Mouse (Mus musculus) lung, postnatal 25 days (tissue): ENCODE measurements around the gene A830018L16Rik.
A peak's percentile ranks its signal among the peaks of the same experiment; 100 is the strongest.
"Not testable (repeated sequence)": the region's sequence is repeated elsewhere in the genome, so short reads cannot be mapped to it uniquely, and the experiment has no call there.

Experiments used
- DNase-seq: peaks from one replicate; pipeline ENCODE4 v3.0.0; 2022; ENCODE audit warnings: low spot score

The A830018L16Rik gene

DNA sequence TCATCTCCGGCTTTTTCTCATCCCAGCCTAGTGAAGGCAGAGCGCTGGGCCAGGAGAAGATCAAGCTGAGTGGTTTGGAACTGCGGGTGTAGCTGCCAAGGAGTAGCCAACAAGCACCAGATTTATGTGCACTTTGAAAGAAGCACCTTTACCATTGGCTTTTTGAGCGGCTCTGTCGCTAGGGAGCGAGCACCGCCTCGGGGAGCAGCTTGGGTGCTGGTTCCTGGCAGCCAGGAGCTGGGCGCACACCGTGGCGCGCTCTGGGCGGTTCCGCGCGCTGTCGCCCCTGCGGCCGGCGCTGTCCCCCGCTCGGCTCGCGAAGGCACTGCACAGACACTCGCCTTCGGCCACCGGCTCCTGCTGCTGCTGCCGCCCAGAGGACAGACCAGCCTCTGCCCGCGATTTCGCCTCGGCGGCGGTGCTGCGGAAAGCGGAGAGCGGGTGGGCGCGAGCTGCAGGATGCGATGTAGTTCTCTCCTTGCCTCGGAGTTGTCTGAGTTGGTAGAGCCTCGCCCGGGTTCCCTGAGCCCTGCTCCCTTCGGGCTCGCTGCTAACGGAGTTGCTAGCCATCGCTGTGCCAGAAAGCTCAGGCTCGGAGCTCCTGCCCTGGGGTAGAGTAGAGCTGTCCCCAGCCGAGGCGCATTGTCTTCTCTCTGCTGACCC is at the start of gene A830018L16Rik:
TSS of gene A830018L16Rik (plus strand) at position 212 of the 663 bp plus-strand sequence.
- DNase-seq = peak; percentile 2

DNA sequence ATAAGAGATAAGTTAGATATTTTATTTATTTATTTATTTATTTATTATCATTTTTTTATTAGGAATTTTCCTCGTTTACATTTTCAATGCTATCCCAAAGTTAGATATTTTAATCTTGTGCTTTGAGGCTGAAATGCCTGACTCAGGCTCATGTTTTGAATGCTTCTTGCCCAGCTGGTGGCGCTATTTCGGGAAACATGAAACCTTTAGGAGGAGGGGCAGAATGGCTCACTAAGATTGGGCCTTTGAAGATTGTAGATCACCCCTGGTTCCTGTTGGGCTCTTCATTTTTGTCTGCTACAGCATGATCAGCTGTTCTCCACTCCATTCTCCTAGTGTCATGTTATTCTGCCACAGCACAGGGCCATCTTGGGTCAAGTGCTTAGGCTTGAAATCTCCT is 28.1 kb upstream of the A830018L16Rik start:
- no peak for DNase-seq

DNA sequence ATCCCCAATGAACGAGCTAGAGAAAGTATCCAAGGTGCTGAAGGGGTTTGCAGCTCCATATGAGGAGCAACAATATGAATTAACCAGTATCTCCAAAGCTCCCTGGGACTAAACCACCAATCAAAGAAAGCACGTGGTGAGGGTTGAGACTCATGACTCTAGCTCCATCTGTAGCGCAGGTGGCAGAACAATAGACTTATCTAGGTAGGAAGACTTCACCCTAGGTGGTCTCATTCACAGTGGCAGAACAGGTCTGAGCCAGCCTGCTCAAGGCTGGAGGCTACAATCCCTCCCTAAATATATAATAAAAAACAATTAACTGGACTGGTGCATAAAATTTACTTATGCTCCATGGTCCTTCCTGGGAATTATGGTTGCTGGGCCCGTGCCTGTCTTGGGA is 18.5 kb upstream of the A830018L16Rik start:
- no peak for DNase-seq

GRCm38 (mm10) chr1:11395996-11396736 is 17.7 kb upstream of the A830018L16Rik start:
- DNase-seq = no peak

GRCm38 (mm10) chr1:11401159-11401558 is 12.7 kb upstream of the A830018L16Rik start:
- no peak for DNase-seq

DNA sequence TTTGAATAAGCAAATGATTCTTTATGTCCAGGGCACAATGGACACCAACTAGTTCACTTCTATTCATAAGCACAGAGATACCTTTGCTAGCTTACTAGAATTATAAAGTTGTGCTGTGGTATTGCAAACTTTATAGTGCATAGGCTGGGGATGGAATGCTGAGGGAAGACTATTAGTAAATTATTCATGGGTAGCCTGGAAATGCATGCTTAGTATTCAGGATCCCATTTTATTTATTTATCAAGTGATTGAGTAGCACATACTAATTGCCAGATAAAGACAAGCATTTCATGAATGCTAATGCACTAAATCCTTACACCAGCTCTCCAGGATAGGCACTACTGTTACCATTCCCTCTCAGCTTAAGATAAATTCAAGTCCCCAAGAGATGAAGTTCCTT is 8.4 kb upstream of the A830018L16Rik start:
- DNase-seq = no peak

- DNase-seq = no peak
Observed at GRCm38 (mm10) chr1:11406026-11406425, 7.9 kb upstream of the A830018L16Rik start.

DNA sequence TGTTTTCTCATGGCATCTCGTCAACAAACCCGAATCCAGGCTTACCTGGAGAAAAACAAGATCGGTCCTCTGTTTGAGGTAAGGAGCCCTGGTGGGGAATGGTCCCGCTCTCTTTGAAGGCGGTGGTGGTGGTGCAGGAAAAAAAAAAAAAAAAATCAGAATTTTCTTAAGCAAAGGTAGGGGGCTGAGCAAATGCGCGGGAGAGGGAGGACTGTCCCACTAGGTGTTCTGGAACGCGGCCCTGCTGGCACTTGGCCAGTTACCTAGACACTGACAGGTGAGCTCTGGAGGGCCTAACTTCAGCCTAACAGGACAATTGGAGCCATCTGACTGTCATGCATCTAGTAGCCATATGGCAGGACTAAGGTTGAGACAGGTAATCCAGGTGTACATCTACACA is 655 bp downstream of the A830018L16Rik start:
- no peak for DNase-seq

DNA sequence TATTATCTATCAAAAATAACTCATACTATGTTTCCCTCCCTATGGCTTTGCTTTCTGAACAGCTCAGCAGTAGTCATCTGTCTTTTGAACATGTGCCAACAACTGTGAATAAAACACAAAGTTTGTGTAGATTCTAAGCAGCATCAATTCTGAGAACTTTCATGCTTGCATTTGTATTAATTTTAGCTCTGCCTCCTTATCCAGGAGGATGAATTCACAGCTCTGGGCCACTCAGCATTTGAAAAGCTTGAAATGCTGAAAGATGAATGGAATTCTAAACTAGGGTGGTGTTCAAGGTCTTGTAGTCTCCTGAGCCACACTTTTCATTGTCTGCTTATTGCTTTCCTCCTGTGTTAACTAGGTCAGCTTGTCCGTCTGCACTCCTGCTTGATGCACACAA is 13.4 kb downstream of the A830018L16Rik start:
- no peak for DNase-seq

GRCm38 (mm10) chr1:11458353-11458752 is 44.4 kb downstream of the A830018L16Rik start:
- DNase-seq = no peak

DNA sequence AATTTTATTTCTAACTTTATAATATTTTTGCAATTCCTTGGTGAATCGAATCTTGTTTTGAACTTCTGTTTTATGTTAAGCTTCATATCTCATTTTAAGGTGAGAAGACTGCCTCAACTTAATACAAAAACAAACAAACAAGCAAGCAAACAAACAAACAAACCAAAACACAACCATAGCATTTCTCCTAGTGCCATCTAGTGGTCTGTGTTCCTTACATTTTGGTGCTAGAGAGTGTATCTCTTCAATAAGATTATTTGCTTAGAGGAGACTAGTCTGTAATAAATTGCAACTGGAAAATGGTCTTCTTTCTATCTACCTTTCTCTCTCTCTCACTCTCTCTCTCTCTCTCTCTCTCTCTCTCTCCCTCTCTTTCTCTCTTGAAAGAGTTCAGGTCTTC is 52.4 kb downstream of the A830018L16Rik start:
- DNase-seq = no peak

DNA sequence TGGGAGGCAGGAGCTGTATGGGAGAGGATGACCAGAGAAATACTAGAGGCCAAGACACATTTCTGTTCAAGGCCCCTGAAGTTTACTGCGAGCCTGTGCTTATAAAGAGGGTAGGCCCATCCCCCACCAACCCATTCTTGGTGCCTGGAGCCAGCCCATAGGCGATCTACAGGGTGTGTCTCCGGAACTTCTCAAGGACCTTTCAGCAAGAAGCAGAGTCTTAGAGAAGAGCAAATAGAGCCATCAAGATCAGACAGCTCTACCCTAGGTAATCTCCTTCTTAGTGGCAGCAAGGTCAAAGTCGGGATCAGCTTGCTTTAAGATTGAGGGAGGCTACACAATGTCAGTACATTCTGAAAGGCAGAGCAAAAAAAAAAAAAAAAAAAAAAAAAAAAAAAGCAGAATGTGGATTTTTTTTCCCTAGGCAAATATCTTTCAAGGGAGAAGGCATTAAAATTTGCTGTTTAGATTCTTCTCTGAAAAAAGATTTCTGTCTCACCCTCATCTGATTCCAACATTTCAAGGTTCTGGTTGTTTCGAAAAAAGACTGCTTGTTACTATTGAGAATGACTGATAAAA is 53.2 kb downstream of the A830018L16Rik start:
- no peak for DNase-seq

- no peak for DNase-seq
Observed at GRCm38 (mm10) chr1:11492936-11493335, 79.0 kb downstream of the A830018L16Rik start.

DNA sequence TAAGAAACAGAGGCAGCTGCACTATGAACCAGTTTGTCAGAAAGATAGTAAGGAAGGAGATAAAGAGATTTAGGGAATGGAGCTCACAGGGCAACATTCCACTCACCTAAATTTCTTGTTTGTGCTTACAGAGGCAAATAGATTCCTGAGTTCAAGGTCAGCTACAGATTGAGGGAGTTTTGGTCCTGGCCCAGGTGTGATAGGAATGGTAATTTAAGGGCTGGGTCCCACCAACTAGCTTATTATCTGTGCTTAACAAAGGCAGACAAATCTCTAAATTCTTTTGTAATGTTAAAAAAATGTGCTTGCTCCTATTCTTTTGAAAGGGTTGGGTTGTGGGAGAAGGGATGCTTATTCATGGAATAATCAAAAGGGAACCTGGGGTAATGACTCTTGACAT is 87.7 kb downstream of the A830018L16Rik start:
- no peak for DNase-seq

GRCm38 (mm10) chr1:11549810-11550209 is 135.9 kb downstream of the A830018L16Rik start:
- DNase-seq = not testable (repeated sequence)

GRCm38 (mm10) chr1:11565309-11565708 is 151.4 kb downstream of the A830018L16Rik start:
- no peak for DNase-seq

DNA sequence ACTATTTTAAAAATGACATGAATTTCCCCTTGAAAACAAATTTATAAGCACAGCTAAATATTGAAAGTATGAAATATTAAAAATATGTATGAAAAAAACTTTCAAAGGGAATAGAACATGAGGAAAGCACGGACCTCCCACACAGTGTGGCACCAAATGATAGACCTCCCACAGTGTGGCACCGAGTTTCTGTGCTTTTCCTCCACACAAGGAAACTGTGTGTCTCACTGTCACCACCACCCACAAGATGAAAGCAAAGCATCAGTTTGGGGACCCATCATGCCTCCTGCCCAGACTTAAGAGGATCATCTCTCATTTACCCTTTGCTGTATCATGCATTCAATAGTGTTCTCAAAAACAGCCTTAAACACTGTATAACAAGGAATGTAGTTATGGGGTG is 152.8 kb downstream of the A830018L16Rik start:
- DNase-seq = no peak

- no peak for DNase-seq
Observed at GRCm38 (mm10) chr1:11567300-11567885, 153.5 kb downstream of the A830018L16Rik start.

- DNase-seq = no peak
Observed at GRCm38 (mm10) chr1:11570274-11570673, 156.4 kb downstream of the A830018L16Rik start.

GRCm38 (mm10) chr1:11573462-11573861 is 159.6 kb downstream of the A830018L16Rik start:
- DNase-seq = no peak

DNA sequence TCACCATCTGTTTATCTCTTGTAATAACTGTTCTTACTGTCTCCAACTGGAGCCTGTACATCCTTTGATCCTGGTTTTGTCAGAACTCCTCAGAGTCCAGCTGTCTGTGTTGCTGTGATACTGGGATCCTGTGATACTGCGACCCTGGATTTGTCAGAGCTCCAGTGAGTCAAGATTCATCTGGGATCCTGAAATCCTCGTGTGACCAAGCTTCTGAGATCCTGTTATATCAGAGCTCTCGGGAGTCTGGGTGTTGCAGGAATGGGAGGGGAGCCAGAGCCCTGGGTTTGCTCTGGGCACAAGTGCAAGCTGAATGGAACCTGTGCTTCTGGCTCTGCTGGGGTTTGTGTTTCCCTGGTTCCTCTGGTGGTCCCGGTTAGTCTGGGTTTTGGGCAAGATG is 166.1 kb downstream of the A830018L16Rik start:
- no peak for DNase-seq

DNA sequence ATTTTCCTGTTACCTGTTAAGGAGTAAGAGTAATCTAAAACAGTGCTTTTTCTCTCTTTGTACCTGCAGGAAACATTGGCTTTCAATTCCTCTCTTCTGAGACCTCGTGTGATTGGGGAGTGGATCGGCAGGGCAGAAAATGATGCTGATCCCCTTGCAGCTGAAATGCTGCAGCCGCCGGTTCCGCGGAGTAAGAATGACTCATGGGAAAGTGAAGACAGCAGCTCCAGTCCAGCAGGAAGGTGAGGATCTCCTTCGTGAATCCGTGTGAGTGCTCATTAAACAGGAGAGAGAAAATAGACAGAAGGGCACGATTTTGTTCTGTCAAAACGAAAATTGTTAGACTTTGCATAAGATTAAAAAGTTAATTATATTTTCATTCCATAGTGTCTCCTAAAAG is 174.4 kb downstream of the A830018L16Rik start:
- DNase-seq = no peak

DNA sequence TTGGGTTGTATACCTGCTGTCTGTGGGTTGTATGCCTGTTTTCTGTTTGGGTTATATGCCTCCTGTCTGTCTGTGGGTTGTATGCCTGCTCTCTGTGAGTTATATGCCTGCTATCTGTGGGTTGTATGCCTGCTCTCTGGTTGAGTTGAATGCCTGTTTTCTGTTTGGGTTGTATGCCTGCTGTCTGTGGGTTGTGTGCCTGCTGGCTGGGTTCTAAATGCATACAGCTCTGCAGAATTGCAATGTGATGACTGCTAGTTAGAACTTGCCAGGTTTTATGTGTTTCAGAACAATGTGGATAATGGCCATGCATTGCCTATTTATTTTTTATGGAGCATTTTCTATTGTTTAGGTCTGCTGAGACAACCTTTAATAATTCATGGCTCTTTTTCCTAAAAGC is 236.2 kb downstream of the A830018L16Rik start:
- no peak for DNase-seq
